Mouse (Mus musculus): ENCODE measurements around the gene Traf7. TPM values are rescaled to one million over a fixed set of nuclear protein-coding genes. Genes with fewer than 3 reads are reported as not detected.

Gene Traf7
- 83.9 and 102 TPM in 2 replicates for total RNA-seq (2014; fragmentation: Nextera tagmentation)
- total RNA-seq (2017), result 61.5 and 104 TPM in 2 replicates

DNA sequence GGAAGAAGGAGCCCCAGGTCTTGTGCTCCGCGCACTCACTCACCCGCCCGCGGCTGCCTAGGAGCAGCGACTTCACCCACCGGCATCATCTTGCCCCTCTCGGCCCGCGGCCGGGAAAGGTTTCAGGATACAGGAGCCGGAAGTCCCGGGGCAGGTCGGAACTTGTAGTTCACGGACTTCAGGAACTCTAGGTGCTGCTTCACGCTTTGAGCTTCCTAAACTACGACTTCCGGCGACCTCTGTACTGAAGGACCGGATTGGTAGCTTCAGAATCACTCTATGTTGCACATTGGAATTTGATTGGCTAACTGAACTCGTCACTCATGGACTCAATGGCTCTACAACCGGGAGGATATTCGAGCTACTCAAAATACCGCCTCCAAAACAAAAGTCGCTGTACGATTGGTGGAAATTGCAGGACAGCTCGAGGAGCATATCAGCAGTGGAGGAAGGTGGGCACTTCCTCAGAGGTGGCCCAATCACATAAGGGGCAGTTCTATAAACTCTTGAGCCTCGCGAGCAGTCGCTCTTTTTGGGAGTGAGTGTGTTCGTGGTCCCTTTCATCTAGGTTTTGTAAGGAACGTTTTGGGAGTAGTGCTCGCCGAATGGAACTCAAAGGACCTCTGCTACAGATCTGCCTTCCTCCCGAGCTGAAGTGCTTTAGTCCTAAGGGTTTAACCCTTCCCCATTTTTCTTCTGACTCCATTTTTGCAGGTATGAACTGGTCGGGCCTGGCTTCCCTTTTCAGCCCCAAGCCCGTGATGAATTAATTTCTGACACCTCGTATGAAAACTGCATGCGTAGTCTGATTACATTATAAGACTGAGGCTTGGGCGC, at the start of gene Traf7:
TSS of gene Traf7 (minus strand) at position 216 of the 837 bp plus-strand sequence.
- peak; percentile 84 for ATAC-seq (replicated peaks; ENCODE audit: poor library complexity, severe bottlenecking)

DNA sequence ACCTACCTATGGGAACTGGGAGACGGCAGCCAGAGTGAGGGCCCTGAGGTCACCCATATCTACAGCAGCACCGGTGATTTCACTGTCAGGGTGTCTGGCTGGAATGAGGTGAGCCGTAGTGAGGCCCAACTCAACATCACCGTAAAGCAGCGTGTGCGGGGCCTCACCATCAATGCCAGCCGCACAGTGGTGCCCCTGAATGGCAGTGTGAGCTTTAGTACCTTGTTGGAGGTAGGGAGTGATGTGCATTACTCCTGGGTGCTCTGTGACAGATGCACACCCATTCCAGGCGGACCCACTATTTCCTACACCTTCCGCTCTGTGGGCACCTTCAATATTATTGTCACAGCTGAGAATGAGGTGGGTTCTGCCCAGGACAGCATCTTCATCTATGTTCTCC, 46.1 kb upstream of the Traf7 start:
- ATAC-seq (replicated peaks; ENCODE audit: poor library complexity, severe bottlenecking), result no peak

DNA sequence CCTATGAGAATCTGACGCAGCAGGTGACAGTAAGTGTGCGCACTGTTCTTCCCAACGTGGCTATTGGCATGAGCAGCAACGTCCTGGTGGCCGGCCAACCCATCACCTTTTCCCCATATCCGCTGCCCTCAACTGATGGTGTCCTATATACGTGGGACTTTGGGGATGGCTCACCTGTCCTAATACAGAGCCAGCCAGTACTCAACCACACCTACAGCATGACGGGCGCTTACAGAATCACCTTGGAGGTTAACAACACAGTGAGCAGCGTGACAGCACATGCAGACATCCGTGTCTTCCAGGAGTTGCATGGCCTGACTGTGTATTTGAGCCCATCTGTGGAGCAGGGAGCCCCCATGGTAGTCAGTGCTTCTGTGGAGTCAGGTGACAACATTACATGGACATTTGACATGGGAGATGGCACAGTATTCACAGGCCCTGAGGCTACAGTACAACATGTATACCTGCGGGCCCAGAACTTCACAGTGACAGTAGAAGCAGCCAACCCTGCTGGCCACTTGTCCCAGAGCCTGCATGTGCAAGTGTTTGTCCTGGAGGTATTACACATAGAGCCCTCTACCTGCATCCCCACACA, 45.0 kb upstream of the Traf7 start:
- no peak for ATAC-seq (replicated peaks; ENCODE audit: poor library complexity, severe bottlenecking)

DNA sequence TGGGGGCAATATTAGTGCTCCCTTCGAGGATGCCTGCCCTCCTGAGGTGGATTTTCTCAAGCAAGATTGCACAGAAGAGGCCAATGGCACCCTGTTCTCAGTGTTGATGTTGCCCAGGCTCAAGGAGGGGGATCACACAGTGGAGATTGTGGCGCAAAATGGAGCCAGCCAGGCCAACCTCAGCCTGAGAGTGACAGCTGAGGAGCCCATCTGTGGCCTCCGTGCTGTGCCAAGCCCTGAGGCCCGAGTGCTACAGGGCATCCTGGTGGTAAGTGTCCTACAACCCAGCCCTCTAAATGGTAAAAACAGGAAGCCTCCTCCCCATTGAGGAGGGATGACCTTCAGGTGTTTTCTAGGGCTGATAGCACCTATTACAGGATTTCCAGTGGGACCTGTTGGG, 42.1 kb upstream of the Traf7 start:
- no peak for ATAC-seq (replicated peaks; ENCODE audit: poor library complexity, severe bottlenecking)

DNA sequence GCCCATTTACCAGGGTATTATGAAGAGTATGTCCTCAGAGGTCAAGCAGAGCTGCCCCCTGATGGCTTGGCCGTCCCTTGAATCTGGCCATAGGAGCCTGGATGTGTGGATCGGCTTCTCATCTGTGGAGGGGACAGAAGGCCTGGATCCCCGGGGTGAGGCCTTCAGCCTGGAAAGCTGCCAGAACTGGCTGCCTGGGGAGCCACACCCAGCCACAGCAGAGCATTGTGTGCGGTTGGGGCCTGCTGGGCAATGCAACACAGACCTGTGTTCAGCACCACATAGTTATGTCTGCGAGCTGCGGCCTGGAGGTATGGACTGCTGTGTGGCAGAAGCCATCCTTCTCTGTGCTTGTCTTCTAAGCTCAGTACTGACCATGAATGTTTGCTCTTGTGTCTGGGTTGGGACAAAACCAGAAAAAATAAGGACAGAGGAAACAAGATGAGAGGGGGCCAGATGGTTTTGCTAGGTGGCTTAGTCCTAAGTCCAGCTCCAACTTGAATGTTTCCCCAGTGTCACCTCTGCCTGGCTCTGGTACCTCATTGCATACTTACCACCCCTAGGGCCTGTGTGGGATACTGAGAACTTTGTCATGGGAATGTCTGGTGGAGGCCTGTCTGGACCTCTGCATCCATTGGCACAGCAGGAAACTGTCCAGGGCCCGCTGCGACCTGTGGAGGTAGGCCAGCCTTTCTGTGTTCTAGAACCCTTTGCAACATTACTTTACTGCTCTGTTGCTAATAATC, 39.5 kb upstream of the Traf7 start:
- ATAC-seq (replicated peaks; ENCODE audit: poor library complexity, severe bottlenecking), result no peak

DNA sequence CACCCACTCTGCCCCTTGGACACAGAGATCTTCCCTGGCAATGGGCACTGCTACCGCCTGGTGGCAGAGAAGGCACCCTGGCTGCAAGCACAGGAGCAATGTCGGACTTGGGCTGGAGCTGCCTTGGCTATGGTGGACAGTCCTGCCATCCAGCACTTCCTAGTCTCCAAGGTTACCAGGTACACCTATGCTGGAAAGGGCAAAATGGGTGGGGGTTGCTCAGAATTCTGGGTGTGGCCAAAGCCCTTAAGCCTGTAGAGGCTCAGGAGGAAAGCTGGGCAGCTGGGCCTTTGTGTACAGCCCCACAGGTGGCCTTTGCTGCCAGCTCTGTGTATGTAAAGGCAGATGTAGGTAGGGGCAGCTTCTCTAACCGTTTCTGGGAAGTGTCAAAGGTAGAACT, 38.1 kb upstream of the Traf7 start:
- no peak for ATAC-seq (replicated peaks; ENCODE audit: poor library complexity, severe bottlenecking)

DNA sequence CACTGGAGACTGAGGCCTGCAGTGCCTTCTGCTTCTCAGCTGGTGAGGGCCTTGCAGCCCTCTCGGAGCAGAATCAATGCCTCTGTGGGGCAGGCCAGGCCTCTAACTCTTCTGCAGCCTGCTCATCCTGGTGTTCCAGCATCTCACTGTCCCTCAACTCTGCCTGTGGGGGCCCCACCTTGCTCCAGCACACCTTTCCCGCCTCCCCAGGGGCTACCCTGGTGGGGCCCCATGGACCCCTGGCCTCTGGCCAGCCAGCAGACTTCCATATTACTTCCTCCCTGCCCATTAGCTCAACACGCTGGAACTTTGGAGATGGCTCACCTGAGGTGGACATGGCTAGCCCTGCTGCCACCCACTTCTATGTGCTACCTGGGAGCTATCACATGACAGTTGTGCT, 37.4 kb upstream of the Traf7 start:
- no peak for ATAC-seq (replicated peaks; ENCODE audit: poor library complexity, severe bottlenecking)

DNA sequence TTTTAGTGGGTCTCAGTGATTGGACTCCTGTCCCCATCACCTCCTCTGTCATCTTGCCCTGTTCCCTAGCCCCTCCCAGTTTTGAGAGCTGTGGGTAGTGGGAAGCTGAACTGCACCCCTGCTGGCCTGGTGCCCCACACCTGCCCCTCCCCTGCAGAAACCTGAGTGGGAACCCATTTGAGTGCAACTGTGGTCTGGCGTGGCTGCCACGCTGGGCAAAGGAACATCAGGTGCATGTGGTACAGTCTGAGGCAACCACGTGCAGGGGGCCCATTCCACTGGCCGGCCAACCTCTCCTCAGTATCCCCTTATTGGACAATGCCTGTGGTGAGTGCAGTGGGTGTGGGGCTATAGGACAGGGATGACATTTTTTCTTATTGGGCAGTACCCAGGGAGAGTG, 36.7 kb upstream of the Traf7 start:
- ATAC-seq (replicated peaks; ENCODE audit: poor library complexity, severe bottlenecking), result no peak

DNA sequence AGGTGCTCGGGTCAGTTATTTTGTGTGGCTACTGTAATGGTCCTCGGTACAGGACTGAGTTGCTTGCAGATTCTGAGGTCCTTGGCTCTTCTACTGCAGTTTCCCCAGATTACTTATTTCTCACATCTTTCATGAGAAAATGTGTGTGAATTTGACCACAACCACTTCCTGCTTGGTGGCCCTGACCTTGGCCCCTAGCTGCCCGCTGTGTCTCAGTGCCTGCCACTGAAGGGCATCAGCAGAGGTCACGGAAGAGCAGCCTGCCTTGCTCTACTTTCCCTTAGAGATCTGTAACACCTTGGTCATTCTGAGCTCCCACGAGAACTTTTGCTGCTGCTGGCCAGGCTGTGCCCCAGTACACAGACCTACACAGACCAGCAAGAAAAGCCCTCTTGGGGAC, 35.9 kb upstream of the Traf7 start:
- ATAC-seq (replicated peaks; ENCODE audit: poor library complexity, severe bottlenecking), result peak; percentile 29; the same call in 1 of the 2 replicates

DNA sequence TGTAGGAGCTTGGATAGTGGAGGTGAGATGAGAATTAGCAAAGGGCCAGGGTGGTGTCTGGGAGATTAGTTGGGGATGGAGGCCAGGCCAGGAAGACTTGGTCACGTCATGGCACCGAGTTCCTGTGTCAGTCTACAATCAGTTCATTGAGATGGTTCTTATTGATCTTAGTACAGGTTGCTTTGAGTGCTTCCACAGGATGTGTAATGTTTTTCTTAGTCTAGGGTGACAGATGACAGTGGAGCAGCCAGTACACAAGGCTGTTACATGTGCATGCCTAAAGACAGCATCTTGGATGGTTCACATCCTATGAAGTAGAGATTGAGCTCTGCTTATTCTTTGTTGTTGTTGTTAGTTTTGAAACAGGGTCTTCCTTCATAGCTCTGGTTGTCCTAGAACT, 33.9 kb upstream of the Traf7 start:
- ATAC-seq (replicated peaks; ENCODE audit: poor library complexity, severe bottlenecking), result no peak

DNA sequence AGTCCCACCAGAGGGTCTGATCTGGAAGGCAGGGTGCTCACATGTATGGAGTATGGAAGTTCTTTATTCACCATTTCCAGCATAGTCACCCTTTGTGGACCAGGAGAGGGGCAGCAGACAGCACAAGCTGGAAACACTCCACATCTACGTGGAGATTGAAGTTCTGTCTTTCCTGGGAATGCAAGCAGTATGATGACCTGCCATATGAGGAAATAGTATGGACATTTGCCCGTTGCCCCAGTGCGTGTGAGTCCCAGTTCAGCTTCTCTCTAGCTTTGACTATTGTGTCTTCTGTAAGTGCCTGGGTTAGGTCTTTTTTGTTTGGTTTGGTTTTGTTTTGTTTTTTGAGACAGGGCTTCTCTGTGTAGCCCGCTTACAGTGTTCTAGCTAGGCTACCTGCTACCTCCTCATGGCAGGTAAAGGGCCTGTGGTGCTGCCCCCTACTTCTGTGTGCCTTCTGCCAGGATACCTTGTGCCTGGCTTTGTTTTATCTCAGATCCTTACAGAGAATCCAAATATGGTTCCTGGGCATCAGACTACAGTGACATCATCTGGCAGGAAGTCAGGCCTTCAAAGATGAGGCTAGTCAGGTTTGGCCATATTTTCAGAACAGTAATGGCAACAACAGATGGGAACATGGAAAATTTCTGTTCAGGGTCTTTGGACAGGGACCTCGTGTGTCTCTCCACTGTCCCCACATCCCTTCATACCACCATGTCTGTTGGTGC, 32.7 kb upstream of the Traf7 start:
- ATAC-seq (replicated peaks; ENCODE audit: poor library complexity, severe bottlenecking), result no peak

DNA sequence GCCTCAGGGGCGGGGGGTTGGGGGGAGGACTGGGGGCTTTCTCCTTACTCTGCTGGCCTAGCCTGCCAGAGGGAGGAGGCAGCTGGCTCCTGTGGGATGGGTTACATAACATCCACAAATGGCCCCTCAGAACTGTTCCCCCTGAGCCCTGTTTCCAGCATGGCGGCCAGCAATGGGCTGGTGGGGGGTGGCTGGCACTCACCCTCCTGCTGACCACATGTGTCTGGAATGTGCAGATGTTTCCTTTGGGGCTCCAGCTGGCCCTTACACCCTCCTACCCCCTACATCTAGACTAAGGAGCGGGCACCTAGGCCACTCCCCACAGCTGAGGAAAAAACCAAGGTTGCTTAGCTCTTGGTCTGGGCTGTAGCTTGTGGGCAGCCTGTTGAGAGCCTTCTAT, 31.4 kb upstream of the Traf7 start:
- peak; percentile 67 for ATAC-seq (replicated peaks; ENCODE audit: poor library complexity, severe bottlenecking)

DNA sequence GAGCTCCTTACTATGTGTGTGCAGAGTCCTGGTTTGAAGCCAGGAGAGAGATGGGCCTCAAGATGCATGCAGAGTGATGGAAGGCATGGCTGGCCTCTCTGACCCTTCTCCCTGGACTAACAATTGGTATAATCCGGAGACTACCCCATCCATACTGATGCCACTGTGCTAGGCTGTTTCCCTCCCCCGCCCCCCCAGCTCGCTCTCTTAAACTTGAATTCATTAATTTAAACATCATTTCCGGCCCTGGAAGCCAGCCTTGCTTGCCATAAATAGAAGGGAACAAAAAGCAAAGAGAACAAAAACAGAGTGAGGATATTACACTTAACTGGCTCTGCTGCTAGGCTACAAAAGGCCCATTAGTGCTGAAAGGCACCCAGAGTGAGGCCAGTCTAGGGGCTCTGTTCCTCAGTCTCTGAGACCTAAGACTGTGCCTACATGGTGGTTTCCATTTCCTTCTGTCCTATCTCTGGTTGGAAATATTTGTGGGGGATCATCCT, 30.9 kb upstream of the Traf7 start:
- no peak; the same call in 1 of the 2 replicates for ATAC-seq (replicated peaks; ENCODE audit: poor library complexity, severe bottlenecking)

DNA sequence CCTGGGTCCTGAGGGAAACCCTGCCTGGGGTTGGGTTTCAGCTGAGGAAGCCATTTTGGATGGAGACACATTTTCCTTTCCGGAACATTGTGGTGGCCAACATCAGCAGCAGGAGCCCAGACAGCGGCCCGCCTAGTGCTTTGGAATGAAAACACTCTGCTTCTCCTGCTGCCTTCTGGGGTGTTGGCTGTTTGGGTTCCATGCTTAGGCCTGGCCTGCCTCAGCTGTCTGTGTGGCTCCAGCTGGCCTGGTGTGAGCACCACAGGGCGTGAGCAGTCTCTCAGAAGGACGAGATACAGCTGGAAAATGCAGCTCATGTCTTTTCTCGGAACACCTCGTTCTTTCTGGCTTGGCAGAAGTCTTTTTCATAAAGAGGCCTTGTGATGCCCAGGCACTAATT, 29.4 kb upstream of the Traf7 start:
- no peak for ATAC-seq (replicated peaks; ENCODE audit: poor library complexity, severe bottlenecking)

DNA sequence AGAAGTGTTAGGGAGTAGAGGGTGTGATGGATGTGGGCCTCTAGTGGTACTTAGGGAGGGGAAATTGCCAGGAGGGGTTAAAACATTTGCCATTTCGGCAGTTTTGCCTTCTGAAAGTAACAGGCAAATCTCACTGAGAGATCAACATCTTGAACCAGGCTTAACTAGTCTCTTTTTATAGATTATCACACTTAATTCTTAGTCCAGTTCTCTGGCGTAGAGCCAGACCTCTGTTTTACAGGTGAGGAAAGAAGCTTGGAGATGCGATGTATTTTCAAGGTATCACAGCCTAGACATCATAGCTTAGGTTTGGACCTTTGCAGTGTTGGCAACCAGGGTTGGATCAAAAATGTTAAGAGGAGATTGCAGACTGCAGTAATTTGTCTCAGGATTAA, 23.3 kb upstream of the Traf7 start:
- no peak for ATAC-seq (replicated peaks; ENCODE audit: poor library complexity, severe bottlenecking)

DNA sequence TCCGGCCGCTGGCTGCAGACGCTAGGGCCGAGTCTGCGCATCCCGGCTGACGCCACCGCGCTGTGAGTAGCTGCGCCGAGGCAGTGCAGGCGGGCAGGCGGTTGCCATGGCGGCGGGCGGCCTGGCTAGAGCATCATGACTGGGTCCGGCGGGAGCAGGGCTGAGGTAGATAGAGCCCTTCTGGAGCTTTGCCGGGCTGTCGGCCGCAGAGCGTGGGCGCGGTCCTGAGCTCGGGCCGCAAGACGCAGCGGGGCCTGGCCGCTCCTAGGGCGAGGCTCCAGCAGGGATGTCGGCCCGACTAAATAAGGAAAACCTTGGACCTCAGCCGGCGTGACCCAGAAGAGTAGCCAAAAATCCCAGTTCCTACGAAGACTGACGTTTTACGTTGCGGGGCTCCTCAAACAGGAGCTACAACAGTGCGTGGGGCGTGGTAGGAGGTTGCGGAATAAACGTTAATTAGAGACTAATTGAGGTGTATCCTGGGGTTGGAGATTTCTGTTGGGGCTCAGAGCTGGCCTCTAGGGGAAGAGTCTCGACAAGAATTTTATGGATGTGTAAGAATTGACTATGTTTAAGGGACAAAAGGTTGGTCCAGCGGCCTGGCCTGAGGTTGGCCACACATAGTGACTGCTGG, 22.8 kb upstream of the Traf7 start:
- peak; percentile 25 for ATAC-seq (replicated peaks; ENCODE audit: poor library complexity, severe bottlenecking)

DNA sequence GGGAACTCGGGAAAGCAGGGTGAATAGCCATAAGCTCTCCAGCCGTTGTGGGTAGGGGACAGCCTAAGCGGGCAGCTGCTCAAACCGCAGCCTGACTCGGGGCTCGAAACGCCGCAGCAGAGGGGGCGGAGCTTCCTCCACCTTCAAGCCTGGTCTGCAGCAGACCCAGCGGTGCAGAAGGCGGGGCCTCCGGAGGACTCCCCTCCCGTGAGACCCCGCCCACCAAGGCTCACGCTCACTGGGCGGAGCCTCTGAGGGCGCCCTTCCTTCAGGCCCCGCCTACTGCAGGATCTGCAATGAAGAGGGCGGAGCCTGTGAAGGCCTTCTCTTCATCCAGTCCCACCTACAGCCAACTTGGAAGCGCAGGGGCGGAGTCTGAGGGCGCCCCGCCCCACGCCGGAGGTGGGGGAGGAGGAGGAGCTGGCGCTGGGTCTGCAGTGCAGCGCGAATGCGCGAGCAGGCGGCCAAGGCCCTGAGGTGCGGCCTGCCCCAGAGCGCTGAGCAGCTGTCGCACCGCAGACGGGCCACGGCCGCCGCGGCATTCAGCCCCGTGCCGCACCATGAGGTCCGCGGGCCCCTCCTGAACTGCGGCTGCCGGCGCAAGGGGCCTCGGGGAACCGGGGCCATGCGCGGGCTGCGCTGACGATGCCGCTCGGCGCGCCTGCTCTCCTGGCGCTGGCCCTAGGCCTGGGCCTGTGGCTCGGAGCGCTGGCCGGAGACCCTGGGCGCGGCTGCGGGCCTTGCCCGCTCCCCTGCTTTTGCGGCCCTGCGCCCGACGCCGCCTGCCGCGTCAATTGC, 22.1 kb upstream of the Traf7 start, which contains the start of gene Pkd1:
TSS of gene Pkd1 (plus strand) at position 217 of the 798 bp plus-strand sequence.
- ATAC-seq (replicated peaks; ENCODE audit: poor library complexity, severe bottlenecking), result peak; percentile 94

DNA sequence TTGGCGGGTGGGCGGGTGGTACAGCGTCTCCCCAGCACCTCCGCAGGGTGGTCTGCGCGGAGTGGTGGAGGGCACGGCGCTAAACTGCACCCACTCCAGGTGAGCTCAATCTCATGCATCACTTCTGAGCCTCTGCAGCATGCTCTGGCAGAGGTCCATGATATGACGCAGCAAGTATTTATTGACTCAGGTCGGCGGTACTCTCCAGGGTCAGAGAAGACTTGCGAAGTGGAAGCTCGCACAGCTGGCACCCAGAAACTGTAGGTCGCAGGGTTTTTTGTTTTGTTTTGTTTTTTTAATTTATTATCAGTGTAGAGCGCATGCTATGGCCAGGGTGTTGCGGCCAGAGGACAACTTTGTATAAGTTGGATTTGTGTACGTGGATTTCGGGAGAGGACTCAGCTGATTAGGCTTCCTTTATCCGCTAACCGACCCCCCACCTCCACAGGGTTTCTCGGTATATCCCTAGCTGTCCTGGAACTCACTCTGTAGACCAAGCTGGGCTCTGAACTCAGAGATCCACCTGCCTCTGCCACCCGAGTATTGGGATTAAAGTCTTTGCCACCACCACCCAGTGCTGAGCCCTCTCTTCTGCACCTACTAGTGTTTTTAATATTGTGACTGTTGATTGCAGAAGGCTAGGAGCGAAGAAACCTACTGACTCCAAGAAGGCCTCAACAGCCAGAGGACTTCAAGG, 21.3 kb upstream of the Traf7 start:
- ATAC-seq (replicated peaks; ENCODE audit: poor library complexity, severe bottlenecking), result peak; percentile 12; the same call in 1 of the 2 replicates
